Comparison of ENCODE assay signal across 8 mouse cellular contexts in genomic region chr8:78542670-78543069, GRCm38 (mm10). TPM values are rescaled to one million over a fixed set of nuclear protein-coding genes. Genes with fewer than 3 reads are reported as not detected.
DNase-seq lines count a peak whose midpoint lies in the region; ATAC-seq lines count a peak whose summit lies in the region.
"Not testable (repeated sequence)": the region's sequence is repeated elsewhere in the genome, so short reads cannot be mapped to it uniquely, and the experiment has no call there.

No protein-coding gene starts in this region.

- H3K36me3 ChIP-seq in ES-E14 (ENCODE audit: control insufficient read depth, insufficient read depth, low read length, poor library complexity, severe bottlenecking); splenic B cell, adult 2 months (ENCODE audit: control insufficient read depth, insufficient read depth, low read length, poor library complexity, severe bottlenecking): not testable (repeated sequence)

- peak overlapping the region; percentile 22; the same call in 1 of the 2 replicates for H3K27ac ChIP-seq in ES-E14 (ENCODE audit: insufficient read depth, low read depth, low read length, poor library complexity, severe bottlenecking)

- peaks cover 13 to 23% of the 10 kb centered on the region in 2 experiments for H3K4me1 ChIP-seq in ES-E14 (ENCODE audit: control insufficient read depth in 2 of 2, insufficient read depth in 2 of 2, low read length in 2 of 2, poor library complexity in 1 of 2)

- ATAC-seq in common myeloid progenitor, adult 5-6 weeks (replicated peaks; ENCODE audit: low read depth, poor library complexity, severe bottlenecking): 0 out of 2 replicates have a peak, but pooled peaks have one; percentile 18
- ATAC-seq in megakaryocyte, adult 5-6 weeks (ENCODE audit: poor library complexity, severe bottlenecking): peak; percentile 57

- H3K9me3 ChIP-seq in ES-E14 (ENCODE audit: control insufficient read depth, insufficient read depth, low read depth, low read length): not testable (repeated sequence)

- peak; percentile 21 to 32 for DNase-seq in B cell, adult 2 months
- not testable (repeated sequence) for DNase-seq in ES-E14 (ENCODE audit: low read depth, low spot score)
- peak; percentile 69 for DNase-seq in R1 (ENCODE audit: low read depth, low spot score)
- peak; percentile 17 for DNase-seq in naive thymus-derived CD4-positive, alpha-beta T cell, adult 2 months (ENCODE audit: low read depth)
- DNase-seq in splenic B cell, adult 2 months (ENCODE audit: low read depth, low spot score): peak; percentile 9
- peak; percentile 10 for DNase-seq in thymus, postnatal 14 days

- in situ Hi-C loops in ES-E14 (cut with MboI; ENCODE audit: low sequenced_read_pairs in 2 of 2, unreplicated experiment in 2 of 2): not testable (repeated sequence)

- H3K27me3 ChIP-seq in splenic B cell, adult 2 months (ENCODE audit: control insufficient read depth, insufficient read depth, low read length, poor library complexity, severe bottlenecking): not testable (repeated sequence)

- not testable (repeated sequence) for H3K9ac ChIP-seq in ES-E14 (ENCODE audit: insufficient read depth, low read depth, low read length, poor library complexity, severe bottlenecking)

- not testable (repeated sequence) for H3K4me3 ChIP-seq in ES-E14 (ENCODE audit: insufficient read depth in 1 of 2, low read depth in 1 of 2, low read length in 2 of 2, poor library complexity in 1 of 2, severe bottlenecking in 1 of 2)

RNA-seq across cellular contexts. Expression of gene Slc10a7, which starts 33.5 kb away (rescaled TPM):
- total RNA-seq in ES-E14 (2012; rRNA removed): 30.5 and 39.6 TPM in 2 replicates
- 16.2 and 21.1 TPM in 2 replicates for total RNA-seq in common myeloid progenitor, adult 5-6 weeks (2017)
- 15.9 and 16.1 TPM in 2 replicates for total RNA-seq in megakaryocyte, adult 5-6 weeks (2015)
- 12.8 and 15.0 TPM in 2 replicates for total RNA-seq in megakaryocyte, adult 5-6 weeks (2017)

RNA-seq across cellular contexts. Expression of gene Rbmxl1, which starts 34.0 kb away (rescaled TPM):
- total RNA-seq in ES-E14 (2012; rRNA removed): 90.3 and 124 TPM in 2 replicates
- total RNA-seq in common myeloid progenitor, adult 5-6 weeks (2017): 199 and 203 TPM in 2 replicates
- total RNA-seq in megakaryocyte, adult 5-6 weeks (2015): 94.5 and 107 TPM in 2 replicates
- total RNA-seq in megakaryocyte, adult 5-6 weeks (2017): 82.4 and 87.4 TPM in 2 replicates
